Mouse (Mus musculus) MEL (cell line): ENCODE data around the gene Itfg1. TPM values are rescaled to one million over a fixed set of nuclear protein-coding genes. Genes with fewer than 3 reads are reported as not detected.

Source experiments
- DNase-seq: peaks from one replicate; pipeline ENCODE4 v3.0.0; 2011; ENCODE audit warnings: low read depth, low spot score
- H3K27ac ChIP-seq: 2 replicates; pipeline ENCODE4 v1.5.1; 2012; ENCODE audit warnings: low read depth, mild to moderate bottlenecking, control low read depth, low read length, moderate library complexity; ENCODE audit not compliant: control insufficient read depth
- H3K27me3 ChIP-seq, 2 experiments: fragments of 150-350 bp in 1 of 2; sonication (generic) in 1 of 2; 2 replicates each; pipeline ENCODE4 v1.6.1; 2012; ENCODE audit warnings: low read length in 2 of 2, mild to moderate bottlenecking in 2 of 2, improper control_type of control experiment in 1 of 2, moderate library complexity in 1 of 2; ENCODE audit not compliant: insufficient read depth in 2 of 2, control insufficient read depth in 1 of 2
- H3K36me3 ChIP-seq, 2 experiments: 2 replicates each; pipeline ENCODE4 v1.6.1; 2012 to 2014; ENCODE audit warnings: low read length in 2 of 2, improper control_type of control experiment in 1 of 2, inconsistent platforms in 1 of 2, mild to moderate bottlenecking in 1 of 2; ENCODE audit not compliant: insufficient read depth in 2 of 2, control insufficient read depth in 1 of 2
- H3K4me1 ChIP-seq, 2 experiments: fragments of 150-350 bp in 1 of 2; sonication (generic) in 1 of 2; 2 replicates each; pipeline ENCODE4 v1.6.1; 2012; ENCODE audit warnings: low read length in 2 of 2, improper control_type of control experiment in 1 of 2, mild to moderate bottlenecking in 1 of 2; ENCODE audit not compliant: insufficient read depth in 2 of 2, control insufficient read depth in 1 of 2
- H3K4me3 ChIP-seq, 2 experiments: fragments of 150-350 bp in 1 of 2; sonication (generic) in 1 of 2; 2 replicates each; pipeline ENCODE4 v1.5.1; 2012; ENCODE audit warnings: low read depth in 2 of 2, low read length in 2 of 2, mild to moderate bottlenecking in 2 of 2, moderate library complexity in 2 of 2, control low read depth in 1 of 2, improper control_type of control experiment in 1 of 2; ENCODE audit not compliant: control insufficient read depth in 1 of 2, insufficient read depth in 1 of 2
- H3K79me2 ChIP-seq: 2 replicates; pipeline ENCODE4 v1.6.1; 2012; ENCODE audit warnings: mild to moderate bottlenecking, low read length, moderate library complexity; ENCODE audit not compliant: control insufficient read depth, poor library complexity, insufficient read depth
- H3K9ac ChIP-seq: 2 replicates; pipeline ENCODE4 v1.6.1; 2012; ENCODE audit warnings: low read depth, mild to moderate bottlenecking, control low read depth, low read length, moderate library complexity; ENCODE audit not compliant: control insufficient read depth, poor library complexity, severe bottlenecking
- H3K9me3 ChIP-seq: fragments of 150-350 bp; sonication (generic); replicated peaks from 2 replicates; pipeline ENCODE4 v1.6.1; 2012; ENCODE audit warnings: mild to moderate bottlenecking, low read length, improper control_type of control experiment, moderate library complexity; ENCODE audit not compliant: insufficient read depth
- CHD2 ChIP-seq: IDR thresholded peaks from 2 replicates; pipeline ENCODE4 v1.6.1; 2011; ENCODE audit warnings: low read length, improper control_type of control experiment
- E2F4 ChIP-seq: IDR thresholded peaks from 2 replicates; pipeline ENCODE4 v1.6.1; 2011; ENCODE audit warnings: low read depth, low read length, improper control_type of control experiment, borderline replicate concordance
- ELF1 ChIP-seq: IDR thresholded peaks from 2 replicates; pipeline ENCODE4 v1.6.1; 2014; ENCODE audit warnings: low read depth, mild to moderate bottlenecking, inconsistent platforms, low read length, improper control_type of control experiment, moderate library complexity
- GABPA ChIP-seq: IDR thresholded peaks from 2 replicates; pipeline ENCODE4 v1.6.1; 2012; ENCODE audit warnings: low read depth, mild to moderate bottlenecking, inconsistent platforms, low read length, improper control_type of control experiment, moderate library complexity
- JUND ChIP-seq: IDR thresholded peaks from 2 replicates; pipeline ENCODE4 v1.6.1; 2011; ENCODE audit warnings: low read depth, mild to moderate bottlenecking, improper control_type of control experiment, low read length
- MAX ChIP-seq: IDR thresholded peaks from 2 replicates; pipeline ENCODE4 v1.6.1; 2011; ENCODE audit warnings: low read length, improper control_type of control experiment
- MXI1 ChIP-seq: IDR thresholded peaks from 2 replicates; pipeline ENCODE4 v1.6.1; 2011; ENCODE audit warnings: mild to moderate bottlenecking, low read depth, low read length, improper control_type of control experiment
- MYB ChIP-seq: IDR thresholded peaks from 2 replicates; pipeline ENCODE4 v1.6.1; 2011; ENCODE audit warnings: mild to moderate bottlenecking, low read depth, low read length, improper control_type of control experiment
- POLR2AphosphoS2 ChIP-seq: IDR thresholded peaks from 2 replicates; pipeline ENCODE4 v1.6.1; 2011; ENCODE audit warnings: low read length, improper control_type of control experiment
- RCOR1 ChIP-seq: IDR thresholded peaks from 2 replicates; pipeline ENCODE4 v1.6.1; 2012; ENCODE audit warnings: low read depth, mild to moderate bottlenecking, inconsistent platforms, low read length, improper control_type of control experiment
- SMC3 ChIP-seq: IDR thresholded peaks from 2 replicates; pipeline ENCODE4 v1.6.1; 2011; ENCODE audit warnings: low read depth, low read length, improper control_type of control experiment
- TBP ChIP-seq: IDR thresholded peaks from 2 replicates; pipeline ENCODE4 v1.8.0; 2011; ENCODE audit warnings: low read depth, low read length, improper control_type of control experiment
- TCF12 ChIP-seq: IDR thresholded peaks from 2 replicates; pipeline ENCODE4 v1.6.1; 2014; ENCODE audit warnings: low read depth, mild to moderate bottlenecking, inconsistent platforms, low read length, improper control_type of control experiment, moderate library complexity
- USF2 ChIP-seq, 2 experiments: IDR thresholded peaks; 2 replicates each; pipeline ENCODE4 v1.6.1; 2011 to 2012; ENCODE audit warnings: improper control_type of control experiment in 2 of 2, low read length in 2 of 2, borderline replicate concordance in 1 of 2, inconsistent platforms in 1 of 2, low read depth in 1 of 2, mild to moderate bottlenecking in 1 of 2; ENCODE audit not compliant: insufficient read depth in 1 of 2
- ZKSCAN1 ChIP-seq: IDR thresholded peaks from 2 replicates; pipeline ENCODE4 v1.6.1; 2012; ENCODE audit warnings: low read depth, mild to moderate bottlenecking, inconsistent platforms, low read length, improper control_type of control experiment, moderate library complexity
- ZNF384 ChIP-seq: IDR thresholded peaks from 2 replicates; pipeline ENCODE4 v1.6.1; 2012; ENCODE audit warnings: low read depth, mild to moderate bottlenecking, inconsistent platforms, low read length, improper control_type of control experiment
- polyA plus RNA-seq, 2 experiments: library from polyadenylated mRNA; stranded (reverse) in 1 of 2; unstranded in 1 of 2; fragments of >175 nt in 1 of 2; fragments of >200 nt in 1 of 2; gene quantifications; 2 replicates each; pipeline versions ENCODE4 v1.2.1 to v1.2.4; 2012; ENCODE audit warnings: low replicate concordance in 2 of 2, low read depth in 1 of 2; ENCODE audit not compliant: insufficient read length in 2 of 2, insufficient read depth in 1 of 2, missing spikeins in 1 of 2
- total RNA-seq: library from RNA; depleted of rRNA; stranded (reverse); fragments of 300-350 nt; gene quantifications from 2 replicates; pipeline ENCODE4 v1.2.3, GENCODE M21; 2012

Itfg1 gene
- total and polyA plus RNA-seq, 3 experiments: 21.8 to 26.7 TPM; not detected in 1

DNA sequence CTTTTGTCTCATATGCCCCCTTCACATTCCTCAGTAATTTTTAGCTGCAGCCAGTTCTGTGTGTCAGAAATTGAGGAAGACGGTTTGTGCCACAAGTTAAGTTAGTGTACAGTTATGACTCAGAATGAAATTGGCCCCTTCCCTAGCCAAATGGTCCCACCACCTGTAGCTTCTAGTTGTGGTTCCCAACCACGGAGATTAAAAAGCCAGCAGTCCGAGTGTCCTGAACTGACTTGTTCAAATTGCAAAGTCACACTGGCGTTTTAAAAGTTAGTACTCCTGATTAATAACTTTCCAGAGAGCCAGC, 721 bp upstream of the Itfg1 start:
- Histone ChIP-seq H3K4me3 (peak overlapping the region; percentile 82 to 95), H3K79me2 (peaks cover 24% of the 10 kb centered on the region), H3K9ac (peak overlapping the region; percentile 96)
- no peak for TF ChIP-seq POLR2AphosphoS2
- no peak for TF ChIP-seq CHD2
- no peak for TF ChIP-seq MYB
- TF ChIP-seq E2F4: no peak
- TF ChIP-seq GABPA: no peak
- no peak for TF ChIP-seq ELF1
- no peak for TF ChIP-seq SMC3
- TF ChIP-seq USF2 (IDR thresholded peaks at IDR 0.05; ENCODE audit: borderline replicate concordance in 1 of 2, insufficient read depth in 1 of 2, low read depth in 1 of 2, low read length in 2 of 2): no peak
- TF ChIP-seq MXI1: no peak
- TF ChIP-seq ZKSCAN1: no peak
- no peak; the same call in 1 of the 2 replicates for TF ChIP-seq TCF12
- TF ChIP-seq TBP: 0 out of 2 replicates have a peak, but pooled peaks have one; percentile 7
- TF ChIP-seq RCOR1: no peak
- peak; percentile 24; the same call in 1 of the 2 replicates for TF ChIP-seq MAX
- TF ChIP-seq, all 39 proteins: peak for 2
- Histone ChIP-seq H3K27me3 (no peaks in the 10 kb centered on the region), H3K4me1 (peaks cover 6 to 23% of the 10 kb centered on the region in 2 experiments; a peak in 3 of 4 replicates), H3K36me3 (peaks cover 2 to 34% of the 10 kb centered on the region in 2 experiments), H3K9me3 (no peaks in the 10 kb centered on the region), H3K27ac (peak overlapping the region; percentile 99)
- DNase-seq: no peak

- peak overlapping the region; percentile 82 to 95 for H3K4me3 ChIP-seq
- DNase-seq: peak; percentile 58
- H3K36me3 ChIP-seq: peaks cover 8 to 25% of the 10 kb centered on the region in 2 experiments
- peak overlapping the region; percentile 99 for H3K27ac ChIP-seq
- peaks cover 6 to 14% of the 10 kb centered on the region in 2 experiments; a peak in 3 of 4 replicates for H3K4me1 ChIP-seq
- H3K27me3 ChIP-seq: no peaks in the 10 kb centered on the region
- TF ChIP-seq MXI1 (no peak), JUND (no peak), MAX (no peak), ZNF384 (no peak)
- TF ChIP-seq, all 39 proteins: peak for 0
- Histone ChIP-seq H3K9ac (peak overlapping the region; percentile 96), H3K79me2 (peaks cover 23% of the 10 kb centered on the region), H3K9me3 (no peaks in the 10 kb centered on the region)
Observed at GRCm38 (mm10) chr8:85839916-85840656, 635 bp downstream of the Itfg1 start.
